Comparison of ENCODE assay signal across 26 mouse cellular contexts in the genomic region with DNA sequence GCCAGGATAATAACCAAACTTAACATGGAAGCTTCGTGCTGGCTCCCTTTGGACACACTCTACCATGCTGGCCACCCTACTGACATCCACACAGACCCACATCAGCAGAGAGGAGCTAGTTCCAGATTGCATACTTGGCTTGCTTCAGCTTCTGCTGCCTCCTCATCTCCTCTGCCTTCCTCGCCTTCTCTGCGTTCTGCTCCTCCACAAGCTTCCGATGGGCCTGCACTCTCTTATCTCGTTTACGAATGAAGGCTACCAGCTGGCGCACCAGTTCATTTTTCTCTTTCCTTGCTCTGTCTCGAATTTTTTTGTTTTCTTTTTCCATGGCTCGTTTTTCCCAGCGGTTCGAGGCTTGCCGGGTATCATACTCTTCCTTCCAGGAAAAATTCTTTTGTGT. TPM values are rescaled to one million over a fixed set of nuclear protein-coding genes. Genes with fewer than 3 reads are reported as not detected.
A peak's percentile ranks its signal among the peaks of the same experiment; 100 is the strongest.
DNase-seq lines count a peak whose midpoint lies in the region; ATAC-seq lines count a peak whose summit lies in the region.
"Had no signal": no experiment of that assay in that cellular context is flagged by ENCODE, and none has a peak within 500 bp of the region (broad histone marks: within the 10 kb centered on the region; RNA-seq: fewer than 3 reads in every experiment).

No protein-coding gene starts in this region.

- H3K4me3 ChIP-seq in heart, embryonic 10.5 days, result no peak overlapping the region
- H3K4me3 ChIP-seq in megakaryocyte, embryonic 14.5 days (replicated peaks), result peak overlapping the region; percentile 47
- H3K4me3 ChIP-seq: embryonic facial prominence, embryonic 12.5 days; gastrocnemius, adult 2 months; heart, adult 2 months; heart, embryonic 15.5 days; hindbrain, embryonic 10.5 days; hindbrain, embryonic 15.5 days; limb, embryonic 13.5 days had no signal

- no peaks in the 10 kb centered on the region for H3K9me3 ChIP-seq in heart, embryonic 10.5 days
- H3K9me3 ChIP-seq in megakaryocyte, embryonic 14.5 days, result no peaks in the 10 kb centered on the region
- H3K9me3 ChIP-seq: embryonic facial prominence, embryonic 12.5 days; heart, embryonic 15.5 days; hindbrain, embryonic 10.5 days; hindbrain, embryonic 15.5 days; limb, embryonic 13.5 days had no signal

- H3K4me1 ChIP-seq in heart, embryonic 10.5 days, result no peaks in the 10 kb centered on the region
- peaks cover 30% of the 10 kb centered on the region for H3K4me1 ChIP-seq in megakaryocyte, embryonic 14.5 days
- H3K4me1 ChIP-seq: embryonic facial prominence, embryonic 12.5 days; heart, embryonic 15.5 days; hindbrain, embryonic 10.5 days; hindbrain, embryonic 15.5 days; limb, embryonic 13.5 days had no signal

- H3K27ac ChIP-seq in heart, embryonic 10.5 days, result no peak overlapping the region
- H3K27ac ChIP-seq: embryonic facial prominence, embryonic 12.5 days; gastrocnemius, adult 2 months; heart, adult 2 months; heart, embryonic 15.5 days; hindbrain, embryonic 10.5 days; hindbrain, embryonic 15.5 days; limb, embryonic 13.5 days; stomach, postnatal 0 days had no signal

- WGBS in heart, embryonic 10.5 days, result 79% methylated on average over 12 of the region's 12 CpGs

- peaks cover 55% of the 10 kb centered on the region for H3K36me3 ChIP-seq in heart, embryonic 10.5 days
- H3K36me3 ChIP-seq in megakaryocyte, embryonic 14.5 days (replicated peaks; ENCODE audit: low read length), result peaks cover 64% of the 10 kb centered on the region

- intact Hi-C loops in heart, postnatal 25 days (cut with DNase I), result no loop called here

- no peaks in the 10 kb centered on the region for H3K27me3 ChIP-seq in heart, embryonic 10.5 days (ENCODE audit: insufficient read depth, poor library complexity, severe bottlenecking)
- no peaks in the 10 kb centered on the region for H3K27me3 ChIP-seq in megakaryocyte, embryonic 14.5 days (replicated peaks)
- H3K27me3 ChIP-seq: embryonic facial prominence, embryonic 12.5 days; heart, embryonic 15.5 days; hindbrain, embryonic 15.5 days; limb, embryonic 13.5 days had no signal

- no peak for ATAC-seq in megakaryocyte, adult 5-6 weeks (ENCODE audit: poor library complexity, severe bottlenecking)
- ATAC-seq: CD4-positive, CD25-positive, alpha-beta regulatory T cell, adult 4 months; forebrain, embryonic 14.5 days; midbrain, embryonic 16.5 days had no signal

- DNase-seq in heart, postnatal 25 days (ENCODE audit: low spot score), result peak; percentile 3
- DNase-seq in heart, embryonic 10.5 days (ENCODE audit: low spot score), result no peak
- DNase-seq in layer of hippocampus, adult 9-11 months, result peak; percentile 13
- DNase-seq in layer of hippocampus, adult 11-12 months (ENCODE audit: low spot score), result no peak
- DNase-seq: adrenal gland, postnatal 14 days; cerebellum, adult 11-12 months; cerebellum, adult 9-11 months; embryo, embryonic 11 days; gastrocnemius, adult 2 months; gastrocnemius, postnatal 36 days; kidney, adult 18-20 months; lung, postnatal 10 days; thymus, adult 18-20 months; thymus, postnatal 25 days had no signal

RNA-seq across cellular contexts. Expression of gene Dnajc21, which starts 9.3 kb away (rescaled TPM):
- total RNA-seq in heart, postnatal 25 days (2021), result 10 to 100 TPM; 33.6 to 34.5 TPM
- 9.0 and 9.8 TPM in 2 replicates for polyA plus RNA-seq in heart, embryonic 10.5 days (2016; fragmentation: Nextera tagmentation; extraction: Ambion mirVana)
- 4.1 and 12.6 TPM in 2 replicates for polyA plus RNA-seq in megakaryocyte, embryonic 14.5 days (2012; ENCODE audit: insufficient read depth, low replicate concordance)
- total RNA-seq in megakaryocyte, adult 5-6 weeks (2015), result 35.1 and 36.9 TPM in 2 replicates
- 37.5 and 42.2 TPM in 2 replicates for total RNA-seq in megakaryocyte, adult 5-6 weeks (2017)

RNA-seq across cellular contexts. Expression of gene Brix1, which starts 24.8 kb away (rescaled TPM):
- 10 to 100 TPM; 18.4 to 22.5 TPM for total RNA-seq in heart, postnatal 25 days (2021)
- 86.2 and 127 TPM in 2 replicates for polyA plus RNA-seq in heart, embryonic 10.5 days (2016; fragmentation: Nextera tagmentation; extraction: Ambion mirVana)
- polyA plus RNA-seq in megakaryocyte, embryonic 14.5 days (2012; ENCODE audit: insufficient read depth, low replicate concordance), result 2.7 and 48.2 TPM in 2 replicates
- total RNA-seq in megakaryocyte, adult 5-6 weeks (2015), result 34.3 and 49.4 TPM in 2 replicates
- 15.1 and 15.9 TPM in 2 replicates for total RNA-seq in megakaryocyte, adult 5-6 weeks (2017)

RNA-seq across cellular contexts. Expression of gene Rad1, which starts 24.8 kb away (rescaled TPM):
- total RNA-seq in heart, postnatal 25 days (2021), result 1 to 10 TPM; 6.7 to 8.2 TPM
- polyA plus RNA-seq in heart, embryonic 10.5 days (2016; fragmentation: Nextera tagmentation; extraction: Ambion mirVana), result 29.1 and 35.8 TPM in 2 replicates
- polyA plus RNA-seq in megakaryocyte, embryonic 14.5 days (2012; ENCODE audit: insufficient read depth, low replicate concordance), result 1.5 and 5.7 TPM in 2 replicates
- 14.9 and 17.1 TPM in 2 replicates for total RNA-seq in megakaryocyte, adult 5-6 weeks (2015)
- 11.1 and 11.9 TPM in 2 replicates for total RNA-seq in megakaryocyte, adult 5-6 weeks (2017)

Comparison
In these comparisons a context has a peak if more than half of its experiments do, and no peak if none do; other contexts are left out.
1. DNase-seq: peak in heart, postnatal 25 days (single experiment) and layer of hippocampus, adult 9-11 months (single experiment); none in heart, embryonic 10.5 days (single experiment) and layer of hippocampus, adult 11-12 months (single experiment).